Mouse (Mus musculus): Measurements from ENCODE around the gene Fkbp11. TPM values are rescaled to one million over a fixed set of nuclear protein-coding genes. Genes with fewer than 3 reads are reported as not detected.
A peak's percentile ranks its signal among the peaks of the same experiment; 100 is the strongest.

The Fkbp11 gene
- polyA plus RNA-seq, 1 experiment, result 4.7 TPM

DNA sequence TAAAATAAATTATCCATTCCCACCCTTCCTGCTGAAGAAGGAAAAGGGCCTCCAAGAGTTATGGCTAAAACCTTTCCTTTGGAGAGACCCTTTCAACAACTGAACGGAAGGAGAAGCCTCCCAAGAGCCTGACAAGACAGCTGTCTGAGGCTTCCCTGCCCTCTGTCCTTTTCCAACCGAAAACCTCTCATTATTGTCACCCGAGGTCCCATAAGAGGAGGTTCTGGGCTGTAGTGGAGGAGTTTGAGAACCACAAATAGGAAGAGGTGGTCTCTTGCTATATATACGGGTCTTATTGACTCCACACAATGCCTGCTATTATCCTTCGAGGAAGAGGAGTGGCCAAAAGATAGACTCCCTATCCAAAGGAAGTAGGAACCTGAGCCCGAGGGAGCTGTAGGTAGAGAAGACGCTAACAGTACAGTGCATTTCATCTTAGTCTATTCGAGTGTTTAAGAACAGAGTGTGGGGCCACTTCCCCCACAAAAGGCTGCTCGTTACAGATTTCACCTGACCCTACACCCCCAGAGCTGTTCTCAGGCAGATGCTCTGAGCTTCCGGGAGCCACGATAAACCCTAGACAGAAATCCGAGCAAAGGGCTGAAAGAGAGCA is 43.9 kb upstream of the Fkbp11 start:
- Histone ChIP-seq H3K27me3 (ENCODE audit: control insufficient read depth, insufficient read depth, low read length) (peaks cover 1% of the 10 kb centered on the region; the same call in 1 of the 2 replicates), H3K4me1 (ENCODE audit: control insufficient read depth, insufficient read depth, low read length) (no peaks in the 10 kb centered on the region), H3K4me3 (replicated peaks; ENCODE audit: insufficient read depth, low read depth, low read length) (no peak overlapping the region), H3K27ac (ENCODE audit: insufficient read depth, low read length) (no peak overlapping the region)
- 21% methylated on average over 12 of the region's 12 CpGs for WGBS
- no peak for DNase-seq
- TF ChIP-seq CTCF (IDR thresholded peaks at IDR 0.05; ENCODE audit: borderline replicate concordance, insufficient read depth, low read depth, low read length) (no peak), POLR2A (IDR thresholded peaks at IDR 0.05; ENCODE audit: borderline replicate concordance, insufficient read depth, low read length) (no peak)

DNA sequence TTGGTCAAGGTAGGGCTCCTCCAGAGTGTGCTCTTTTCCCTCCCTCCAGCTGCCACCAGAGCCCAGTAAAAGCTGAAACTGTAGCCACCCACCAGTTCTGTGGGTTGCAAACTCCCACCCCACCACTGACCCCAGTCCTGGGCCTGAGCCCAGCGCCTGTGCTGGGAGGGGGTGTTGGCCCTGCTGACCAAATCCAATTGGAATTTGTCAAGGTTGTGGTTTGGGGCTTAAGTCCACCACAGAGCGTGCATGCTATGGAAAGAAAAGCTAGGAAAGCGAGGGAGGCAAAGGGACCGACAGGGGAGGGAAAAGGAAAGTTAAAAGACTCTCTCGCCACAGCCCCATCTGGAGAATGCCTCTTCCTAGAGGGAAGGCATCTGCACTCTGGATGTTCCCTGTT is 40.3 kb upstream of the Fkbp11 start:
- DNase-seq, result no peak
- no peaks in the 10 kb centered on the region for H3K4me1 ChIP-seq (ENCODE audit: control insufficient read depth, insufficient read depth, low read length)
- H3K27ac ChIP-seq (ENCODE audit: insufficient read depth, low read length), result no peak overlapping the region
- TF ChIP-seq CTCF (IDR thresholded peaks at IDR 0.05; ENCODE audit: borderline replicate concordance, insufficient read depth, low read depth, low read length) (no peak), POLR2A (IDR thresholded peaks at IDR 0.05; ENCODE audit: borderline replicate concordance, insufficient read depth, low read length) (no peak)
- H3K27me3 ChIP-seq (ENCODE audit: control insufficient read depth, insufficient read depth, low read length), result no peaks in the 10 kb centered on the region; the same call in 1 of the 2 replicates
- no peak overlapping the region for H3K4me3 ChIP-seq (replicated peaks; ENCODE audit: insufficient read depth, low read depth, low read length)
- 24% methylated on average over 5 of the region's 5 CpGs for WGBS

DNA sequence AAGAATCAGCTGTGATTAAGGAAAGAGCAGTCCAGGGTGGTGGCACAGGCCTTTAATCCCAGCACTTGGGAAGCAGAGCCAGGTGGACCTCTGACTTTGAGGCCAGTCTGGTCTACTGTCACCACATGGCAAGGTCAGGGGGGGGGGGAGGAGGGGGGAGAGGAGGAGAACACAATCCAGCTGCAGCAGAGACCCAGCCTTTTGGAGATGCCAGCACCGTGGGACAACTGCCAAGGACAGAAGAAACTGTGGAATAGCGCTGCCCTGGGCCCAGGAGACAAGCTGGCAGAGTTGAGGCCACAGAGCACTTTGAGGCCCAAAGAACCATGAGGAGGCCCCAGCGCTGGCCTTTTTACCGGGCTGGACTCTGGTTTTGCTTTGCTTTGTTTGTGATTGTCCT is 37.9 kb upstream of the Fkbp11 start:
- no peaks in the 10 kb centered on the region for H3K4me1 ChIP-seq (ENCODE audit: control insufficient read depth, insufficient read depth, low read length)
- no peak for DNase-seq
- TF ChIP-seq POLR2A (IDR thresholded peaks at IDR 0.05; ENCODE audit: borderline replicate concordance, insufficient read depth, low read length) (no peak), CTCF (IDR thresholded peaks at IDR 0.05; ENCODE audit: borderline replicate concordance, insufficient read depth, low read depth, low read length) (no peak)
- H3K4me3 ChIP-seq (replicated peaks; ENCODE audit: insufficient read depth, low read depth, low read length), result no peak overlapping the region
- 33% methylated on average over 4 of the region's 4 CpGs for WGBS
- H3K27ac ChIP-seq (ENCODE audit: insufficient read depth, low read length), result no peak overlapping the region
- H3K27me3 ChIP-seq (ENCODE audit: control insufficient read depth, insufficient read depth, low read length), result no peaks in the 10 kb centered on the region

DNA sequence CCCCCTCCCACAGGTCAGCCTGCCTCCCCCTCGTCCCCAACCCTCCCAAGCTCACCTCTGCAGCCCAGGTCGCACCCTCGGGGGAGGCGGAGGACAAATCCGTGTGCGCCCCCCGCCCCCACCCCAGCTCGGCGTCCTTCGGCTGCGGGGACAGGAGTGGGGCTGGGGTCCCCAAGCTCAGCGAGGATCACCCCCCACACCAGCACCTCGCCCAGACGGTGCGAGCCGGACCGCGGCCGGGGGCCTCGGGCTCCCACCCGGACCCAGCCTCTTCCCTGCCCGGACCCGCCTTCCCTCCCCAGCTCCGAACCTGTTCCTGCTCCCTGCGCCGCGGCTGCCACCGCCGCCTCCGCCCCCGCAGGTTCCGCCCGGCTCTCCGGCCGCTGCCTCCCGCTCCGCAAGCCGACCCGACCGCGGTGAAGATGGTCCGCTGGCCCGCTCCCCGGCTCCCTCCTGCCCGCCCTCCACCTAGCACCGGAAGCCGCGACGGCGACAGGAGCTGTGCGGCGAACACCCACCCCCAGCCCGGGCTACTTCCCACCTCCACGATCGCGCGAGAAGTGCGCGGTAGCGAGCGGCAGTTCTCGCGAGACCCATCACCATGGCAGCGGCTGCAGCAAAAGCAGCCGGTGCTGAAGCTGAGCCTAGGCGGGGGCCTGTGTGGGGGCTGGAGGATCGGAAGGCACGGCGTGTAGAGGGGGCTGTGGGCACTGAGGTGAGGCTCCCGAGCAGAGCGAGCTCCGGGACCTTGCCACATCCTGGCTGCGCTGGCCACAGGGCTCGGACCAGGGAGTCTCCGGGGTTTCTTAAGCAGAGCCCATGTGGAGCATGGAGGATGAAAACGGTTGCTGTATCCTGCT is 34.9 kb upstream of the Fkbp11 start, which contains the start of gene Arf3:
TSS of gene Arf3 (minus strand) at position 545 of the 860 bp plus-strand sequence.
- Histone ChIP-seq H3K27ac (ENCODE audit: insufficient read depth, low read length) (peak within 1 kb of the TSS; percentile 64), H3K4me3 (replicated peaks; ENCODE audit: insufficient read depth, low read depth, low read length) (peak within 1 kb of the TSS; percentile 80), H3K4me1 (ENCODE audit: control insufficient read depth, insufficient read depth, low read length) (no peaks in the 10 kb centered on the region), H3K27me3 (ENCODE audit: control insufficient read depth, insufficient read depth, low read length) (no peaks in the 10 kb centered on the region)
- peak; percentile 94 to 95 for DNase-seq
- TF ChIP-seq CTCF (IDR thresholded peaks at IDR 0.05; ENCODE audit: borderline replicate concordance, insufficient read depth, low read depth, low read length) (no peak), POLR2A (IDR thresholded peaks at IDR 0.05; ENCODE audit: borderline replicate concordance, insufficient read depth, low read length) (peak; percentile 86)
- WGBS, result under 1% methylated on average over 73 of the region's 76 CpGs

DNA sequence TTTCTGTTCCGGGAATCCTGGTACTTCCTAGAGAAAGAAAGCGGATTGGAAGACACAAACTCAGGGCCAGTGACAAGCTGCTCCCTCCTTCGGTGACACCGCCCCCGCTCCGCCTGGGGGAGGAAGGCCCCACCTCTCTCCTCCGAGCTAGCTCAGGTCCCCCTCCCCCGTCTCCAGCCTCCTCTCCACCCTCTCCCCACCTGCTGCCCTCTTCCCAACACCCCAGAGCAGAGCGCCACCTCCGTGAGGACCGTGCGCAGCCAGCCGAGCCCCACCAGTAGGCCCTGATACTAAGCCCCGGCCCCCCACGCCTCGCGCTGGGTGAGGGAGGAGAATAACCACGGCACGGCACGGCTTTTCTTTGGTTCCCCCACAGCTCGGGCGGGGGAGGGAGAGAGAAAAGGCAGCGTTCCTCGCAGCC is 34.2 kb upstream of the Fkbp11 start:
- peak overlapping the region; percentile 80 for H3K4me3 ChIP-seq (replicated peaks; ENCODE audit: insufficient read depth, low read depth, low read length)
- no peaks in the 10 kb centered on the region for H3K27me3 ChIP-seq (ENCODE audit: control insufficient read depth, insufficient read depth, low read length)
- DNase-seq, result peak; percentile 74 to 81
- under 1% methylated on average over 24 of the region's 24 CpGs for WGBS
- no peaks in the 10 kb centered on the region for H3K4me1 ChIP-seq (ENCODE audit: control insufficient read depth, insufficient read depth, low read length)
- TF ChIP-seq CTCF (IDR thresholded peaks at IDR 0.05; ENCODE audit: borderline replicate concordance, insufficient read depth, low read depth, low read length) (no peak), POLR2A (IDR thresholded peaks at IDR 0.05; ENCODE audit: borderline replicate concordance, insufficient read depth, low read length) (no peak)
- H3K27ac ChIP-seq (ENCODE audit: insufficient read depth, low read length), result peak overlapping the region; percentile 15; the same call in 1 of the 2 replicates

- TF ChIP-seq POLR2A (IDR thresholded peaks at IDR 0.05; ENCODE audit: borderline replicate concordance, insufficient read depth, low read length), result no peak
- TF ChIP-seq CTCF (IDR thresholded peaks at IDR 0.05; ENCODE audit: borderline replicate concordance, insufficient read depth, low read depth, low read length), result no peak
- no peak overlapping the region for H3K27ac ChIP-seq (ENCODE audit: insufficient read depth, low read length)
- DNase-seq, result no peak
- H3K4me1 ChIP-seq (ENCODE audit: control insufficient read depth, insufficient read depth, low read length), result peaks cover 5% of the 10 kb centered on the region; the same call in 1 of the 2 replicates
- 81% methylated on average over 2 of the region's 2 CpGs for whole genome bisulfite sequencing
- H3K4me3 ChIP-seq (replicated peaks; ENCODE audit: insufficient read depth, low read depth, low read length), result no peak overlapping the region
- H3K27me3 ChIP-seq (ENCODE audit: control insufficient read depth, insufficient read depth, low read length), result no peaks in the 10 kb centered on the region
These were observed 26.1 kb upstream of the Fkbp11 start for GRCm38 (mm10) chr15:98754125-98754524.

DNA sequence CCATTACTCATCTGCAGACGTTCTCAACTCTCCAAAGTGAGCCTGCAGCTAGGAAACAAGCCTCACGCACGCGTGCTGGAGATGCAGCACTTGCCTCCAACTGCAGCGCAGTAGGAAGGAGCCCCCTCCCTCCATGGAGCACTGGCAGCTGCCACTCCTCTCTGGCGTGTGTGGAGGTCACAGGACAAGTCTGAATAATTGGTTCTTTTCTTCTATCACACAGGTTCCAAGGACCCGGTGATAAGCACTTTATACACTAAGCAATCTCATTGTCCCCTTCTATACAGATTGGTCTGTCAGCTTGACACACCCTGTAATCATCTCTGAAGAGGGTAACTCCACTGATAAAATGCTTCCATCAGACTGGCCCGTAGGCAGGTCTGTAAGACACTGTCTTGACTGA is 25.0 kb upstream of the Fkbp11 start:
- DNase-seq, result no peak
- TF ChIP-seq CTCF (IDR thresholded peaks at IDR 0.05; ENCODE audit: borderline replicate concordance, insufficient read depth, low read depth, low read length) (no peak), POLR2A (IDR thresholded peaks at IDR 0.05; ENCODE audit: borderline replicate concordance, insufficient read depth, low read length) (no peak)
- no peak overlapping the region for H3K27ac ChIP-seq (ENCODE audit: insufficient read depth, low read length)
- H3K4me1 ChIP-seq (ENCODE audit: control insufficient read depth, insufficient read depth, low read length), result peaks cover 5% of the 10 kb centered on the region; the same call in 1 of the 2 replicates
- H3K27me3 ChIP-seq (ENCODE audit: control insufficient read depth, insufficient read depth, low read length), result no peaks in the 10 kb centered on the region
- 54% methylated on average over 8 of the region's 8 CpGs for WGBS
- no peak overlapping the region for H3K4me3 ChIP-seq (replicated peaks; ENCODE audit: insufficient read depth, low read depth, low read length)
